Mouse (Mus musculus) hindbrain, embryonic 12.5 days (tissue): ENCODE data around the gene Xylt1. TPM values are rescaled to one million over a fixed set of nuclear protein-coding genes. Genes with fewer than 3 reads are reported as not detected.

Experiments
- ATAC-seq: fragments of 200-750 bp; cut with Nextera tagmentation; 2 replicates; pipeline ENCODE4 v1.8.0; 2017; ENCODE audit warnings: moderate TSS enrichment; ENCODE audit not compliant: low FRiP score
- H3K27ac ChIP-seq: fragments of 300-500 bp; sonication (generic); 2 replicates; pipeline ENCODE4 v1.5.1; 2016; ENCODE audit warnings: mild to moderate bottlenecking
- H3K27me3 ChIP-seq: fragments of 300-500 bp; sonication (generic); 2 replicates; pipeline ENCODE4 v1.6.1; 2016; ENCODE audit warnings: mild to moderate bottlenecking
- H3K36me3 ChIP-seq: fragments of 300-500 bp; sonication (generic); 2 replicates; pipeline ENCODE4 v1.6.1; 2016; ENCODE audit warnings: mild to moderate bottlenecking
- H3K4me1 ChIP-seq: fragments of 300-500 bp; sonication (generic); 2 replicates; pipeline ENCODE4 v1.6.1; 2016
- H3K4me2 ChIP-seq: fragments of 300-500 bp; sonication (generic); replicated peaks from 2 replicates; pipeline ENCODE4 v1.6.1; 2016; ENCODE audit warnings: mild to moderate bottlenecking
- H3K4me3 ChIP-seq: fragments of 300-500 bp; sonication (generic); 2 replicates; pipeline ENCODE4 v1.5.1; 2016; ENCODE audit warnings: mild to moderate bottlenecking
- H3K9ac ChIP-seq: fragments of 300-500 bp; sonication (generic); 2 replicates; pipeline ENCODE4 v1.6.1; 2016; ENCODE audit warnings: mild to moderate bottlenecking, moderate library complexity
- H3K9me3 ChIP-seq: fragments of 300-500 bp; sonication (generic); replicated peaks from 2 replicates; pipeline ENCODE4 v1.6.1; 2016; ENCODE audit warnings: mild to moderate bottlenecking
- WGBS: fragments of 180-500 bp; shearing (Covaris S2); methylation state at CpG from one replicate; pipeline ENCODE4 v1.1.7; 2016; 5-methylcytosine and 5-hydroxymethylcytosine counted together
- polyA plus RNA-seq: library from polyadenylated mRNA; unstranded; fragments of >200 nt; fragmentation: Nextera tagmentation; extraction: Ambion mirVana; gene quantifications from 2 replicates; pipeline ENCODE4 v1.2.1, GENCODE M21; 2016

Xylt1 gene
- polyA plus RNA-seq, 1 experiment from 2014 or later = 2.4 TPM

- H3K36me3 ChIP-seq = no peaks in the 10 kb centered on the region
- no peak for ATAC-seq
- no peak overlapping the region for H3K27ac ChIP-seq
- no peaks in the 10 kb centered on the region for H3K9me3 ChIP-seq
- peaks cover 10% of the 10 kb centered on the region for H3K4me1 ChIP-seq
- no peak overlapping the region for H3K4me3 ChIP-seq
- H3K9ac ChIP-seq = no peak overlapping the region
- no peak overlapping the region for H3K4me2 ChIP-seq
- H3K27me3 ChIP-seq = no peaks in the 10 kb centered on the region
- WGBS = 88% methylated on average over 2 of the region's 2 CpGs
Measured at GRCm38 (mm10) chr7:117510113-117510512, 129.3 kb downstream of the Xylt1 start.

GRCm38 (mm10) chr7:117512301-117512700, 131.5 kb downstream of the Xylt1 start:
- no peak for ATAC-seq
- Histone ChIP-seq H3K36me3 (no peaks in the 10 kb centered on the region), H3K4me2 (no peak overlapping the region), H3K27ac (no peak overlapping the region), H3K4me3 (no peak overlapping the region), H3K27me3 (no peaks in the 10 kb centered on the region), H3K9ac (no peak overlapping the region), H3K4me1 (peaks cover 10% of the 10 kb centered on the region), H3K9me3 (no peaks in the 10 kb centered on the region)
- 69% methylated on average over 2 of the region's 2 CpGs for WGBS

GRCm38 (mm10) chr7:117515794-117516193, 135.0 kb downstream of the Xylt1 start:
- peaks cover 2% of the 10 kb centered on the region; the same call in 1 of the 2 replicates for H3K4me1 ChIP-seq
- ATAC-seq = no peak
- H3K4me2 ChIP-seq = no peak overlapping the region
- no peak overlapping the region for H3K4me3 ChIP-seq
- no peak overlapping the region for H3K9ac ChIP-seq
- no peak overlapping the region for H3K27ac ChIP-seq
- H3K27me3 ChIP-seq = no peaks in the 10 kb centered on the region
- H3K9me3 ChIP-seq = no peaks in the 10 kb centered on the region
- H3K36me3 ChIP-seq = no peaks in the 10 kb centered on the region
- WGBS = 46% methylated on average over 1 of the region's 1 CpGs

- WGBS = 56% methylated on average over 4 of the region's 4 CpGs
- Histone ChIP-seq H3K9ac (no peak overlapping the region), H3K27me3 (no peaks in the 10 kb centered on the region), H3K9me3 (no peaks in the 10 kb centered on the region; the same call in 1 of the 2 replicates), H3K4me3 (no peak overlapping the region), H3K27ac (no peak overlapping the region), H3K4me2 (no peak overlapping the region), H3K36me3 (no peaks in the 10 kb centered on the region), H3K4me1 (peaks cover 3% of the 10 kb centered on the region)
- no peak for ATAC-seq
Measured at GRCm38 (mm10) chr7:117516896-117517295, 136.1 kb downstream of the Xylt1 start.

- no peak for ATAC-seq
- Histone ChIP-seq H3K4me2 (no peak overlapping the region), H3K27me3 (no peaks in the 10 kb centered on the region)
Measured at GRCm38 (mm10) chr7:117521369-117521768, 140.6 kb downstream of the Xylt1 start.

GRCm38 (mm10) chr7:117522092-117522635, 141.4 kb downstream of the Xylt1 start:
- H3K4me3 ChIP-seq = no peak overlapping the region
- peaks cover 12% of the 10 kb centered on the region for H3K4me1 ChIP-seq
- no peaks in the 10 kb centered on the region for H3K27me3 ChIP-seq
- H3K4me2 ChIP-seq = no peak overlapping the region
- H3K9ac ChIP-seq = no peak overlapping the region
- WGBS = 20% methylated on average over 4 of the region's 4 CpGs
- no peak overlapping the region for H3K27ac ChIP-seq
- no peaks in the 10 kb centered on the region; the same call in 1 of the 2 replicates for H3K9me3 ChIP-seq
- no peak for ATAC-seq
- H3K36me3 ChIP-seq = no peaks in the 10 kb centered on the region

More at GRCm38 (mm10) chr7:117521369-117521768, 140.6 kb downstream of the Xylt1 start:
- H3K36me3 ChIP-seq = no peaks in the 10 kb centered on the region
- H3K9me3 ChIP-seq = no peaks in the 10 kb centered on the region; the same call in 1 of the 2 replicates
- no peak overlapping the region for H3K9ac ChIP-seq
- H3K4me1 ChIP-seq = peaks cover 12% of the 10 kb centered on the region
- H3K4me3 ChIP-seq = no peak overlapping the region
- H3K27ac ChIP-seq = no peak overlapping the region

- H3K4me3 ChIP-seq = no peak overlapping the region
- H3K36me3 ChIP-seq = no peaks in the 10 kb centered on the region
- ATAC-seq = no peak
- H3K4me2 ChIP-seq = no peak overlapping the region
- peaks cover 12% of the 10 kb centered on the region for H3K4me1 ChIP-seq
- H3K9me3 ChIP-seq = no peaks in the 10 kb centered on the region; the same call in 1 of the 2 replicates
- WGBS = 59% methylated on average over 7 of the region's 7 CpGs
- H3K27me3 ChIP-seq = no peaks in the 10 kb centered on the region
- no peak overlapping the region for H3K27ac ChIP-seq
- H3K9ac ChIP-seq = no peak overlapping the region
Measured at GRCm38 (mm10) chr7:117524430-117525214, 143.8 kb downstream of the Xylt1 start.

- no peak overlapping the region for H3K9ac ChIP-seq
- no peak for ATAC-seq
- H3K4me3 ChIP-seq = no peak overlapping the region
- no peak overlapping the region for H3K27ac ChIP-seq
- H3K4me2 ChIP-seq = no peak overlapping the region
- peaks cover 12% of the 10 kb centered on the region for H3K4me1 ChIP-seq
- no peaks in the 10 kb centered on the region for H3K27me3 ChIP-seq
- 95% methylated on average over 5 of the region's 5 CpGs for WGBS
- H3K9me3 ChIP-seq = no peaks in the 10 kb centered on the region; the same call in 1 of the 2 replicates
- H3K36me3 ChIP-seq = no peaks in the 10 kb centered on the region
Measured at GRCm38 (mm10) chr7:117525678-117526077, 144.9 kb downstream of the Xylt1 start.

GRCm38 (mm10) chr7:117526570-117526969, 145.8 kb downstream of the Xylt1 start:
- H3K9me3 ChIP-seq = no peaks in the 10 kb centered on the region
- no peaks in the 10 kb centered on the region for H3K27me3 ChIP-seq
- H3K9ac ChIP-seq = no peak overlapping the region
- no peak overlapping the region for H3K27ac ChIP-seq
- no peaks in the 10 kb centered on the region for H3K36me3 ChIP-seq
- peaks cover 12% of the 10 kb centered on the region for H3K4me1 ChIP-seq
- no peak overlapping the region for H3K4me2 ChIP-seq
- 80% methylated on average over 3 of the region's 3 CpGs for WGBS
- no peak overlapping the region for H3K4me3 ChIP-seq
- no peak for ATAC-seq

- Histone ChIP-seq H3K9me3 (no peaks in the 10 kb centered on the region), H3K9ac (no peak overlapping the region), H3K4me1 (no peaks in the 10 kb centered on the region), H3K4me2 (no peak overlapping the region), H3K36me3 (no peaks in the 10 kb centered on the region), H3K4me3 (no peak overlapping the region), H3K27ac (no peak overlapping the region), H3K27me3 (no peaks in the 10 kb centered on the region)
- WGBS = 71% methylated on average over 12 of the region's 12 CpGs
- ATAC-seq = no peak
Measured at GRCm38 (mm10) chr7:117529787-117530655, 149.2 kb downstream of the Xylt1 start.

GRCm38 (mm10) chr7:117532651-117533050, 151.9 kb downstream of the Xylt1 start:
- no peak overlapping the region for H3K4me3 ChIP-seq
- H3K9ac ChIP-seq = no peak overlapping the region
- H3K4me1 ChIP-seq = no peaks in the 10 kb centered on the region
- WGBS = 30% methylated on average over 3 of the region's 3 CpGs
- H3K27me3 ChIP-seq = no peaks in the 10 kb centered on the region
- H3K27ac ChIP-seq = no peak overlapping the region
- H3K9me3 ChIP-seq = no peaks in the 10 kb centered on the region
- H3K36me3 ChIP-seq = no peaks in the 10 kb centered on the region
- ATAC-seq = no peak
- no peak overlapping the region for H3K4me2 ChIP-seq

- no peak overlapping the region for H3K9ac ChIP-seq
- no peaks in the 10 kb centered on the region for H3K36me3 ChIP-seq
- ATAC-seq = no peak
- H3K4me2 ChIP-seq = no peak overlapping the region
- H3K4me1 ChIP-seq = no peaks in the 10 kb centered on the region
- no peaks in the 10 kb centered on the region for H3K9me3 ChIP-seq
- 61% methylated on average over 5 of the region's 5 CpGs for WGBS
- no peak overlapping the region for H3K4me3 ChIP-seq
- H3K27me3 ChIP-seq = no peaks in the 10 kb centered on the region
- no peak overlapping the region for H3K27ac ChIP-seq
Measured at GRCm38 (mm10) chr7:117533164-117533563, 152.4 kb downstream of the Xylt1 start.
